Mouse (Mus musculus) stomach, embryonic 15.5 days (tissue): ENCODE measurements around the gene 1700029H14Rik. TPM values are rescaled to one million over a fixed set of nuclear protein-coding genes. Genes with fewer than 3 reads are reported as not detected.

Experiments
- ATAC-seq: fragments of 200-750 bp; cut with Nextera tagmentation; 2 replicates; pipeline ENCODE4 v1.8.0; 2017; ENCODE audit warnings: low read depth, moderate number of reproducible peaks, moderate TSS enrichment; ENCODE audit not compliant: insufficient read depth, low FRiP score
- H3K27ac ChIP-seq: fragments of 300-500 bp; sonication (generic); 2 replicates; pipeline ENCODE4 v1.5.1; 2015; ENCODE audit warnings: mild to moderate bottlenecking, inconsistent platforms
- H3K27me3 ChIP-seq: fragments of 300-500 bp; sonication (generic); replicated peaks from 2 replicates; pipeline ENCODE4 v1.6.1; 2015; ENCODE audit warnings: inconsistent platforms
- H3K36me3 ChIP-seq: fragments of 300-500 bp; sonication (generic); 2 replicates; pipeline ENCODE4 v1.6.1; 2015; ENCODE audit warnings: inconsistent platforms
- H3K4me1 ChIP-seq: fragments of 300-500 bp; sonication (generic); 2 replicates; pipeline ENCODE4 v1.6.1; 2015; ENCODE audit warnings: inconsistent platforms
- H3K4me2 ChIP-seq: fragments of 300-500 bp; sonication (generic); 2 replicates; pipeline ENCODE4 v1.6.1; 2015; ENCODE audit warnings: mild to moderate bottlenecking, inconsistent platforms
- H3K4me3 ChIP-seq: fragments of 300-500 bp; sonication (generic); replicated peaks from 2 replicates; pipeline ENCODE4 v1.5.1; 2015; ENCODE audit warnings: inconsistent platforms
- H3K9ac ChIP-seq: fragments of 300-500 bp; sonication (generic); 2 replicates; pipeline ENCODE4 v1.6.1; 2015; ENCODE audit warnings: inconsistent platforms
- H3K9me3 ChIP-seq: fragments of 300-500 bp; sonication (generic); 2 replicates; pipeline ENCODE4 v1.6.1; 2016; ENCODE audit warnings: inconsistent platforms
- WGBS: fragments of 180-500 bp; shearing (Covaris S2); methylation state at CpG from one replicate; pipeline ENCODE4 v1.1.7; 2015; 5-methylcytosine and 5-hydroxymethylcytosine counted together
- polyA plus RNA-seq: library from polyadenylated mRNA; unstranded; fragments of >200 nt; fragmentation: Nextera tagmentation; extraction: Ambion mirVana; gene quantifications from 2 replicates; pipeline ENCODE4 v1.2.1, GENCODE M21; 2015

1700029H14Rik gene
- polyA plus RNA-seq, 1 experiment from 2014 or later, result not detected

- H3K27me3 ChIP-seq, result no peaks in the 10 kb centered on the region
Observed at GRCm38 (mm10) chr8:13519503-13519902, 42.8 kb downstream of the 1700029H14Rik start.

DNA sequence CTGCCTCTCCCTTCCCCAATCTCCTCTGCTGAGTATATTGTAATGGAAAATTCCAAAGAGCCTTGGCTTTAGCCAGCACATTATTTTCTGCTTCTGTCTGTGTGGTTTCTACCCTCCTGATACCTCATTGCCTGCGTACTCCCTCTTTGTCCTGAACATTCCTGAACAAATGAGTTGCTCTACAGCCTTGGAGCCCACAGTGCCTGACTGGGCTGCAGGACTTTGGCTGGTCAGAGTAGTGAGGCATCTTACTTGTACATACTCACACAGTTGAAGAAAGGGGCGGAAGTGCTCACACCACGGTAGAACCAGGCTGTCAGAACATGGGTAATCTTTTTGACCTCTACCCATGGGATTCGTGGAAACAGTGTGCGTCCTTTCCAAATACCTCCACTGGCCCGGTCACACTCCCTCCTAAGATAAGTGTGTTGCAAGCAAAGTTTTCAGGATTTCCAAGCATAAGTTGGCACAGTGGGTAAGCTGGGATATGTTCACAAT is 44.9 kb downstream of the 1700029H14Rik start:
- Histone ChIP-seq H3K36me3 (no peaks in the 10 kb centered on the region), H3K4me1 (peaks cover 19% of the 10 kb centered on the region; the same call in 1 of the 2 replicates), H3K27me3 (no peaks in the 10 kb centered on the region), H3K4me2 (no peak overlapping the region), H3K9ac (no peak overlapping the region), H3K9me3 (no peaks in the 10 kb centered on the region), H3K4me3 (no peak overlapping the region), H3K27ac (peak overlapping the region; percentile 31; the same call in 1 of the 2 replicates)
- WGBS, result 76% methylated on average over 6 of the region's 6 CpGs
- no peak for ATAC-seq

More at GRCm38 (mm10) chr8:13519503-13519902, 42.8 kb downstream of the 1700029H14Rik start:
- Histone ChIP-seq H3K9me3 (no peaks in the 10 kb centered on the region), H3K9ac (no peak overlapping the region), H3K4me1 (peaks cover 16% of the 10 kb centered on the region; the same call in 1 of the 2 replicates), H3K36me3 (no peaks in the 10 kb centered on the region), H3K4me3 (no peak overlapping the region), H3K27ac (no peak overlapping the region), H3K4me2 (no peak overlapping the region)
- WGBS, result 53% methylated on average over 9 of the region's 9 CpGs
- ATAC-seq, result no peak

- H3K27me3 ChIP-seq, result no peaks in the 10 kb centered on the region
- ATAC-seq, result no peak
- H3K4me2 ChIP-seq, result no peak overlapping the region
- H3K4me1 ChIP-seq, result peaks cover 21% of the 10 kb centered on the region; the same call in 1 of the 2 replicates
- H3K36me3 ChIP-seq, result no peaks in the 10 kb centered on the region
- H3K27ac ChIP-seq, result peak overlapping the region; percentile 68
- H3K9me3 ChIP-seq, result no peaks in the 10 kb centered on the region
- 64% methylated on average over 5 of the region's 5 CpGs for WGBS
- H3K4me3 ChIP-seq, result no peak overlapping the region
- no peak overlapping the region for H3K9ac ChIP-seq
Observed at GRCm38 (mm10) chr8:13516728-13517127, 45.5 kb downstream of the 1700029H14Rik start.

DNA sequence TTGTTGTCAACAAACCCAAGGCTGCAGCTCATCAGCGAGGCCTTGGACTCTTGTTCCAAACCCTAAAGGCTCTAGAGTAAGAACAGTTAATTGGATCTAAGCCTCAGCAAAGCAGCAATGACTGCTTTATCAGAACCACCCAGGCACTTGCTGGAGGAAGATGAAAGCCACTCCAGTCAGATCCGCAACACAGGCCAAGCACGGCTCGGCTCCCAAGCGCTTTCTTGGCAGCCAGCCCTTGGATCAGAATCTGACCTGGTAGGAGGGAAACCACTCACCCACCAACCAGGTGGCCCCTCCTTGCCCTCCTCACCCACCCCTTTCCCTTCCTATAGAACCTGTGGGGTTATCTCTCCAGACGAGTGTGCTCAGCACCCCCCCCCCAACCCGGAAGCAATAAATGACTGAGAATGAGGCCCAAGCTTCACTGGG is 46.2 kb downstream of the 1700029H14Rik start:
- Histone ChIP-seq H3K27me3 (no peaks in the 10 kb centered on the region), H3K9ac (no peak overlapping the region), H3K36me3 (no peaks in the 10 kb centered on the region), H3K27ac (peak overlapping the region; percentile 68), H3K9me3 (no peaks in the 10 kb centered on the region), H3K4me3 (no peak overlapping the region), H3K4me1 (peaks cover 17% of the 10 kb centered on the region; the same call in 1 of the 2 replicates), H3K4me2 (no peak overlapping the region)
- peak; percentile 31; the same call in 1 of the 2 replicates for ATAC-seq
- 46% methylated on average over 7 of the region's 7 CpGs for WGBS

GRCm38 (mm10) chr8:13513556-13514370 is 48.5 kb downstream of the 1700029H14Rik start:
- no peak overlapping the region for H3K9ac ChIP-seq
- H3K9me3 ChIP-seq, result no peaks in the 10 kb centered on the region
- H3K4me2 ChIP-seq, result no peak overlapping the region
- 84% methylated on average over 5 of the region's 5 CpGs for WGBS
- ATAC-seq, result no peak
- H3K4me3 ChIP-seq, result no peak overlapping the region
- H3K27me3 ChIP-seq, result no peaks in the 10 kb centered on the region
- H3K4me1 ChIP-seq, result 0 out of 2 replicates have a peak, but pooled peaks cover 12% of the 10 kb centered on the region
- H3K36me3 ChIP-seq, result no peaks in the 10 kb centered on the region
- no peak overlapping the region for H3K27ac ChIP-seq

DNA sequence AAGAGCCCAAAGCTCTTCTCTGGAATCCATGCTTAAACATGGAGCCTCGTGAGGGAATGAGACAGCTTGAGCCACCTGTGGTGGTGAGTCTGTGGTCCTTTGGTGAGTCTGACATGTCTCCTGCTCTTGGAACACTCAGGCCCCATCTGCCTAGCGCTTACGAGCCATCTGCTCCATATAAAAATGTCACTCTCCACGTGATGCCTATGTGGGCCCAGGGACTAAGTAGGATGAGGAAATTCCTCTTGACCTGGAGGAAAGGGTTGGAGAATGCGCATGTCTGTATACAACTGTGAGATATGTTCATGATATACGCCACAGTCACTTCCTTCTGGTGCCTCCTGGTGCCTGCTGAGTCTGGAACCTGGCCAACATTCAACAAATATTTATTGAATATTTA is 49.6 kb downstream of the 1700029H14Rik start:
- Histone ChIP-seq H3K36me3 (no peaks in the 10 kb centered on the region), H3K4me1 (0 out of 2 replicates have a peak, but pooled peaks cover 14% of the 10 kb centered on the region), H3K27me3 (no peaks in the 10 kb centered on the region), H3K27ac (no peak overlapping the region), H3K4me2 (no peak overlapping the region), H3K9me3 (no peaks in the 10 kb centered on the region), H3K4me3 (no peak overlapping the region), H3K9ac (no peak overlapping the region)
- WGBS, result 32% methylated on average over 6 of the region's 6 CpGs
- peak; percentile 48 for ATAC-seq

DNA sequence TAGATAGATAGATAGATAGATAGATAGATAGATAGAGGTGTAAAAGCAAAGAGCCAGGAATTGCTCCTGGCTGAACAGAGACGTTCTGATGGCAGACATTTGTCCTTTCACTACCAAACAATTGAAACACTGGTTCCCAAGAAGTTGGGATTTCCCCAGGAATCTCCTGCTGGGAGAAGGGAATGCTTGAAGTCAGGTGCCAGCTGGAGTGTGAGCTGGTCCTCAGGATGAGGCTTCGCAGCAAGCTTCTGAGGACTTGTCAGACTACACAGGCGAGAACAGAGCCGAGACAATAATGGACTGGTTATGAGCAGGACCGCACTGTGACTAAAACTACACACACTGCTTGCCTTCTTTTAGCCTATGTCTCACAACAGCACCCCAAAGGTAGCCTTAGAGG is 50.2 kb downstream of the 1700029H14Rik start:
- Histone ChIP-seq H3K9ac (no peak overlapping the region), H3K36me3 (no peaks in the 10 kb centered on the region), H3K9me3 (no peaks in the 10 kb centered on the region), H3K4me1 (0 out of 2 replicates have a peak, but pooled peaks cover 17% of the 10 kb centered on the region), H3K27me3 (no peaks in the 10 kb centered on the region), H3K4me3 (no peak overlapping the region), H3K27ac (no peak overlapping the region), H3K4me2 (no peak overlapping the region)
- 78% methylated on average over 5 of the region's 5 CpGs for WGBS
- ATAC-seq, result no peak

DNA sequence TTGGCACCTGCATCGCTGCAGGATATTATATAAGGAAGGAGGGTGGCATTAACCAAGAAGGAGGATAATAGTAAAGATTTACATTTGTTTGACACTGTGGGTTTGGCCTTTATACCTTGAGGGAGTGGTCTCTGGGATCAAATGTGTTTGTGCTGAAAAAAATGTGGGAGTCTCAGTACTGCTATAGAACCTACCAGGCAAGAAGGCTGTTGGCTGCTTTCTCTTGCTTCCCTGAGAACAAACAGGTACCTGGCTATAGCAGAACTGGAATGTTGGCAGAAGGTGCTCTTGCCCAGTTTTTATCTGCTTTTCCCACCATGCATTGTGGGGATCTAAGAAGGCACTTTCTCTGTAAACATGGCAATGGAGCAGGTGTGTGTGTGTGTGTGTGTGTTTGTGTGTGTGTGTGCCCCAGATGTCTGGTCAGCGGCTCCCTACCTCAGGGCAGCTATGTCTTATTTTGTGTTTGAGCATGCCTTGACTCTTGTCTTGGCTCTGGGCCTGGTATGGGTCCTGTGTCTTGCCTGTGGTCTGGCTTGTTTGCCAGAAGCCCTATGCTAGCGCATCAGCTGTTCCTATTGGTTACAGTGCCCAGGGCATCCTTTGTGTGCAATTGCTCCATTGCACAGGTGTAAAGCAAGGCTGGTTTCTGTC is 54.9 kb downstream of the 1700029H14Rik start:
- H3K9me3 ChIP-seq, result no peaks in the 10 kb centered on the region
- WGBS, result 53% methylated on average over 3 of the region's 3 CpGs
- no peaks in the 10 kb centered on the region for H3K36me3 ChIP-seq
- peak overlapping the region; percentile 82 for H3K27ac ChIP-seq
- H3K4me3 ChIP-seq, result no peak overlapping the region
- peak; percentile 55 for ATAC-seq
- H3K9ac ChIP-seq, result no peak overlapping the region
- no peak overlapping the region for H3K4me2 ChIP-seq
- H3K4me1 ChIP-seq, result peaks cover 19% of the 10 kb centered on the region
- no peaks in the 10 kb centered on the region for H3K27me3 ChIP-seq

GRCm38 (mm10) chr8:13506849-13507248 is 55.4 kb downstream of the 1700029H14Rik start:
- peak; percentile 82 for ATAC-seq
- 32% methylated on average over 4 of the region's 4 CpGs for WGBS
- H3K27ac ChIP-seq, result peak overlapping the region; percentile 82

DNA sequence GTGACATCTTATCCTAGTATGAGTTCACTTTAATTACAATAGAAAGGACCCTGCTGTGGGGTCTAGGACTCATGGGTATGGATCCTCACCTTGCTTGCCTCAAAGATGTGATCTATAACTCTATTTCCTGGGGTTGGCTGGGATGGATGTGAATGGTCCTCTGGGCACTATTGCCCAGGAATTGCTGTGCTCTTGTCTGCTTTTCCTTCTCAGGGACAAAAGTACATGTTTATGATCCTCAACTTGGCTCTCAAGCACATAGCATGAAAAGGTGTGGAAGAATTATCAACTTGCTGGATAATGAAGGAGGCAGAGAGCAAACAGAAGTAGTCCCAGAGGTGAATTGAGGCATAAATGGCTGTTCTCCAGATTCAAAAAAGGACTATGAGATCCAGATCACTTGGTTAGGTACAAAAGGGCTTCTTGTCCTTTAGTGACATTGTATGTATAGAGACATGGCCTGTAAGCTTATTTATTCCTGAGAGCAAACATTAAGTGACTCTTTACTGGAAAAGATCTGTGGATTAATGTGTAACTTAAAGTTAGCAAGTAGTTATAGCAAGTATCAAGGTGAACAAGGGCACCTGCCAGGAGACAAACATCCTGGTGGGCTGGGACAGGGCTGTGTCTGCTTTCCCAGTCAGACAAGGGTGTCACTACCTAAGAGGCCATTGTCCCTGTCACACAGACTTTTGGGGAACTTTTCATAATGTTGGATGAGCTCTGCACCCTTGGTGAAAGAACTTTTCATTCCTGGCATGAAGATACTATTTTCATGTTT is 57.2 kb downstream of the 1700029H14Rik start:
- Histone ChIP-seq H3K4me3 (no peak overlapping the region), H3K27ac (peak overlapping the region; percentile 69), H3K9ac (no peak overlapping the region), H3K4me2 (no peak overlapping the region), H3K36me3 (no peaks in the 10 kb centered on the region), H3K4me1 (peaks cover 17% of the 10 kb centered on the region), H3K9me3 (no peaks in the 10 kb centered on the region), H3K27me3 (no peaks in the 10 kb centered on the region)
- ATAC-seq, result no peak

More at GRCm38 (mm10) chr8:13506849-13507248, 55.4 kb downstream of the 1700029H14Rik start:
- Histone ChIP-seq H3K27me3 (no peaks in the 10 kb centered on the region), H3K4me2 (no peak overlapping the region), H3K9me3 (no peaks in the 10 kb centered on the region), H3K4me1 (peaks cover 17% of the 10 kb centered on the region), H3K4me3 (no peak overlapping the region), H3K9ac (no peak overlapping the region), H3K36me3 (no peaks in the 10 kb centered on the region)

DNA sequence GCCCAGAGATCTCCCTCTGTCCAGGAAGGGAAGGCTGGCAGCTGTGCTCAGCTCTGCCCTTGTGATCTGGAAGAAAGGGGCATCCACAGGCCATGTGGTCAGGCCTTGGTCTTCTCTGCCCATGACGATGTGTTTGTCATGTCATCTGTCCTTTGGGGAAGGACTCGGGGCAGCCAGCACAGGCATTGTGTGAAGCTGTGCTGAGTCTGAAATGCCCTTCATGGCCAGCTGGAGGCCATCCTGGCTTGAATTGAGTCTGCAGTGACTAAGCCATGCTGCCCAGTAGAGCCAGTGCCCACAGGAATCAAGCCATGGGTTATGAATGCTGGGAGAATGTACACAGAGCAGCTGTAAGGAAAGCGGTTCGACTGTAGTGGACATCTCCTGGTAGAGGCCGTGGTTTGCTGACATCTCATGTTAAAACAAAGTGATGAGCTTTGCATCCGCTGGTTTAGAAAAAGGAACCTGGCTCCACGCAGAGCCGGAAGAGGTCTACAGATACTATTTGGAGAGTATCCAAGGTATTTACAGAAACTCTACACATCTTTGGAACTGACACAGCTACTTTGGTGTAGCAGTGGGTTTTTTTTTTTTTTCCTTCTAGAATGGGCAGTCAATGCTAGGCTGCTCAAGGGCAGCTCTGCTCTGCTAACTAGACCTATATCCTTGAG is 58.2 kb downstream of the 1700029H14Rik start:
- Histone ChIP-seq H3K4me3 (no peak overlapping the region), H3K4me1 (peaks cover 17% of the 10 kb centered on the region), H3K36me3 (no peaks in the 10 kb centered on the region), H3K9ac (no peak overlapping the region), H3K4me2 (no peak overlapping the region), H3K27ac (peak overlapping the region; percentile 69; the same call in 1 of the 2 replicates), H3K27me3 (no peaks in the 10 kb centered on the region), H3K9me3 (no peaks in the 10 kb centered on the region)
- WGBS, result 71% methylated on average over 8 of the region's 8 CpGs
- no peak for ATAC-seq
